Mouse (Mus musculus) heart, postnatal 0 days (tissue): Measurements from ENCODE around the gene Olfr750. TPM values are rescaled to one million over a fixed set of nuclear protein-coding genes. Genes with fewer than 3 reads are reported as not detected.

Source experiments
- ATAC-seq: fragments of 200-750 bp; cut with Nextera tagmentation; 2 replicates; pipeline ENCODE4 v1.8.0; 2017; ENCODE audit warnings: low read depth, moderate number of reproducible peaks, moderate library complexity; ENCODE audit not compliant: insufficient read depth
- DNase-seq: peaks from one replicate; pipeline ENCODE4 v3.0.0-alpha.2; 2016; ENCODE audit warnings: low spot score
- H3K27ac ChIP-seq: fragments of 300-500 bp; sonication (generic); 2 replicates; pipeline ENCODE4 v1.5.1; 2014; ENCODE audit warnings: low read depth, mild to moderate bottlenecking
- H3K27me3 ChIP-seq: fragments of 300-500 bp; sonication (generic); 2 replicates; pipeline ENCODE4 v1.6.1; 2014; ENCODE audit warnings: low read length, mixed read lengths; ENCODE audit not compliant: control insufficient read depth, insufficient read depth
- H3K36me3 ChIP-seq: fragments of 300-500 bp; sonication (generic); replicated peaks from 2 replicates; pipeline ENCODE4 v1.6.1; 2014; ENCODE audit warnings: low read length, mixed read lengths; ENCODE audit not compliant: control insufficient read depth, insufficient read depth
- H3K4me1 ChIP-seq: fragments of 300-500 bp; sonication (generic); 2 replicates; pipeline ENCODE4 v1.6.1; 2014; ENCODE audit warnings: antibody characterized with exemption; ENCODE audit not compliant: control insufficient read depth, insufficient read depth
- H3K4me2 ChIP-seq: fragments of 300-500 bp; sonication (generic); 2 replicates; pipeline ENCODE4 v1.6.1; 2014; ENCODE audit warnings: low read depth, mild to moderate bottlenecking, low read length, moderate library complexity
- H3K4me3 ChIP-seq: fragments of 300-500 bp; sonication (generic); 2 replicates; pipeline ENCODE4 v1.5.1; 2014; ENCODE audit warnings: low read depth, low read length
- H3K9ac ChIP-seq: fragments of 300-500 bp; sonication (generic); replicated peaks from 2 replicates; pipeline ENCODE4 v1.6.1; 2014; ENCODE audit warnings: low read depth, low read length, mixed read lengths
- H3K9me3 ChIP-seq: fragments of 300-500 bp; sonication (generic); replicated peaks from 2 replicates; pipeline ENCODE4 v1.6.1; 2016; ENCODE audit warnings: low read length; ENCODE audit not compliant: control insufficient read depth
- CTCF ChIP-seq: IDR thresholded peaks from 2 replicates; pipeline ENCODE4 v1.5.1; 2016; ENCODE audit warnings: antibody characterized with exemption, control low read depth, low read depth
- EP300 ChIP-seq: IDR thresholded peaks from 2 replicates; pipeline ENCODE4 v1.6.1; 2016; ENCODE audit warnings: antibody characterized with exemption, low read depth
- WGBS: fragments of 180-500 bp; shearing (Covaris S2); extraction: QIAGEN DNeasy Blood & Tissue Kit; methylation state at CpG from one replicate; pipeline ENCODE4 v1.1.7; 2014; 5-methylcytosine and 5-hydroxymethylcytosine counted together
- polyA plus RNA-seq: library from polyadenylated mRNA; unstranded; fragments of >200 nt; fragmentation: Nextera tagmentation; extraction: Ambion mirVana; gene quantifications from 2 replicates; pipeline ENCODE4 v1.2.1, GENCODE M21; 2015
- total RNA-seq: library from RNA; depleted of rRNA; stranded (reverse); fragments of >200 nt; gene quantifications from 2 replicates; pipeline ENCODE4 v1.2.3, GENCODE M21; 2014; ENCODE audit warnings: low replicate concordance; rRNA removed

Gene Olfr750
- total and polyA plus RNA-seq, 2 experiments from 2014 or later, result not detected

GRCm38 (mm10) chr14:51024820-51025219, 49.4 kb downstream of the Olfr750 start:
- DNase-seq (no peak), ATAC-seq (no peak)
- Histone ChIP-seq H3K36me3 (no peaks in the 10 kb centered on the region), H3K9ac (no peak overlapping the region), H3K4me1 (no peaks in the 10 kb centered on the region), H3K27me3 (no peaks in the 10 kb centered on the region), H3K4me2 (no peak overlapping the region), H3K27ac (no peak overlapping the region), H3K4me3 (no peak overlapping the region), H3K9me3 (0 out of 2 replicates have a peak, but pooled peaks cover 3% of the 10 kb centered on the region)
- 81% methylated on average over 1 of the region's 1 CpGs for WGBS
- TF ChIP-seq CTCF (no peak), EP300 (no peak)

- Histone ChIP-seq H3K27ac (no peak overlapping the region), H3K36me3 (no peaks in the 10 kb centered on the region), H3K4me1 (no peaks in the 10 kb centered on the region), H3K9ac (no peak overlapping the region), H3K27me3 (no peaks in the 10 kb centered on the region), H3K9me3 (0 out of 2 replicates have a peak, but pooled peaks cover 3% of the 10 kb centered on the region), H3K4me2 (no peak overlapping the region), H3K4me3 (no peak overlapping the region)
- WGBS, result 80% methylated on average over 4 of the region's 4 CpGs
- DNase-seq, result no peak
- TF ChIP-seq CTCF, result no peak
- no peak for TF ChIP-seq EP300
- ATAC-seq, result no peak
Observed at GRCm38 (mm10) chr14:51023457-51023856, 50.8 kb downstream of the Olfr750 start.

- WGBS, result 40% methylated on average over 3 of the region's 3 CpGs
- H3K9ac ChIP-seq, result no peak overlapping the region
- no peak overlapping the region for H3K4me3 ChIP-seq
- TF ChIP-seq CTCF (no peak), EP300 (no peak)
- H3K4me2 ChIP-seq, result no peak overlapping the region
- no peaks in the 10 kb centered on the region for H3K27me3 ChIP-seq
- peak overlapping the region; percentile 62; the same call in 1 of the 2 replicates for H3K27ac ChIP-seq
- ATAC-seq, result peak; percentile 68
- no peaks in the 10 kb centered on the region for H3K36me3 ChIP-seq
- 0 out of 2 replicates have a peak, but pooled peaks cover 3% of the 10 kb centered on the region for H3K9me3 ChIP-seq
- peak; percentile 54 for DNase-seq
- H3K4me1 ChIP-seq, result no peaks in the 10 kb centered on the region
Observed at GRCm38 (mm10) chr14:51017256-51017655, 57.0 kb downstream of the Olfr750 start.

Other genes with a start within 250 kb of the Olfr750 start
- gene Tep1, start 203.9 kb downstream of the Olfr750 start, total RNA-seq, result 10.8 and 29.3 TPM in 2 replicates
- 4.7 and 6.1 TPM in 2 replicates for gene Tep1, start 203.9 kb downstream of the Olfr750 start, polyA plus RNA-seq
- not detected in 2 replicates for gene Klhl33, start 176.9 kb downstream of the Olfr750 start, total RNA-seq
- 0.85 and 1.4 TPM in 2 replicates for gene Klhl33, start 176.9 kb downstream of the Olfr750 start, polyA plus RNA-seq
- gene Osgep, start 149.5 kb downstream of the Olfr750 start, total RNA-seq, result 81.8 and 106 TPM in 2 replicates
- gene Osgep, start 149.5 kb downstream of the Olfr750 start, polyA plus RNA-seq, result 93.3 and 96.6 TPM in 2 replicates
- gene Apex1, start 149.5 kb downstream of the Olfr750 start, total RNA-seq, result 44.3 and 52.7 TPM in 2 replicates
- gene Apex1, start 149.5 kb downstream of the Olfr750 start, polyA plus RNA-seq, result 70.3 and 77.2 TPM in 2 replicates
- gene Pip4p1, start 143.6 kb downstream of the Olfr750 start, total RNA-seq, result 16.6 and 39.0 TPM in 2 replicates
- gene Pip4p1, start 143.6 kb downstream of the Olfr750 start, polyA plus RNA-seq, result 20.4 and 24.8 TPM in 2 replicates
- 15.7 and 22.3 TPM in 2 replicates for gene Pnp, start 143.4 kb downstream of the Olfr750 start, total RNA-seq
- 20.5 and 22.2 TPM in 2 replicates for gene Pnp, start 143.4 kb downstream of the Olfr750 start, polyA plus RNA-seq
- gene Gm49342, start 129.9 kb downstream of the Olfr750 start, total RNA-seq, result 17.5 TPM in 1 of 2 replicates, not detected in the other
- not detected in 2 replicates for gene Gm49342, start 129.9 kb downstream of the Olfr750 start, polyA plus RNA-seq
- gene Pnp2, start 118.4 kb downstream of the Olfr750 start, total RNA-seq, result 0.46 TPM in 1 of 2 replicates, not detected in the other
- 0.27 TPM in 2 replicates for gene Pnp2, start 118.4 kb downstream of the Olfr750 start, polyA plus RNA-seq
- gene Rnase10, start 66.7 kb downstream of the Olfr750 start, total RNA-seq, result not detected in 2 replicates
- 0.32 and 0.38 TPM in 2 replicates for gene Rnase10, start 66.7 kb downstream of the Olfr750 start, polyA plus RNA-seq
- not detected in 2 replicates for gene Rnase9, start 32.6 kb downstream of the Olfr750 start, total RNA-seq
- gene Rnase9, start 32.6 kb downstream of the Olfr750 start, polyA plus RNA-seq, result not detected in 2 replicates
- not detected in 2 replicates for gene Rnase11, start 24.3 kb downstream of the Olfr750 start, total RNA-seq
- not detected in 2 replicates for gene Rnase11, start 24.3 kb downstream of the Olfr750 start, polyA plus RNA-seq
- not detected in 2 replicates for gene Rnase12, start 16.8 kb downstream of the Olfr750 start, total RNA-seq
- gene Rnase12, start 16.8 kb downstream of the Olfr750 start, polyA plus RNA-seq, result 0.40 TPM in 1 of 2 replicates, not detected in the other
- gene Rnase4, start 16.6 kb upstream of the Olfr750 start, total RNA-seq, result 53.3 and 58.1 TPM in 2 replicates
- 29.1 and 32.5 TPM in 2 replicates for gene Rnase4, start 16.6 kb upstream of the Olfr750 start, polyA plus RNA-seq
- 9.3 TPM in 1 of 2 replicates, not detected in the other for gene Ang, start 16.7 kb upstream of the Olfr750 start, total RNA-seq
- gene Ang, start 16.7 kb upstream of the Olfr750 start, polyA plus RNA-seq, result 2.6 and 2.9 TPM in 2 replicates
- gene Eddm3b, start 40.0 kb upstream of the Olfr750 start, total RNA-seq, result not detected in 2 replicates
- gene Eddm3b, start 40.0 kb upstream of the Olfr750 start, polyA plus RNA-seq, result not detected in 2 replicates
- not detected in 2 replicates for gene Rnase6, start 49.5 kb upstream of the Olfr750 start, total RNA-seq
- gene Rnase6, start 49.5 kb upstream of the Olfr750 start, polyA plus RNA-seq, result 0.63 and 0.81 TPM in 2 replicates
- gene Rnase1, start 72.3 kb upstream of the Olfr750 start, total RNA-seq, result not detected in 2 replicates
- gene Rnase1, start 72.3 kb upstream of the Olfr750 start, polyA plus RNA-seq, result 0.23 and 0.67 TPM in 2 replicates
- not detected in 2 replicates for gene Rnase2b, start 87.8 kb upstream of the Olfr750 start, total RNA-seq
- gene Rnase2b, start 87.8 kb upstream of the Olfr750 start, polyA plus RNA-seq, result not detected in 2 replicates
- not detected in 2 replicates for gene Ang2, start 124.7 kb upstream of the Olfr750 start, total RNA-seq
- gene Ang2, start 124.7 kb upstream of the Olfr750 start, polyA plus RNA-seq, result not detected in 2 replicates
- gene Ear14, start 129.0 kb upstream of the Olfr750 start, total RNA-seq, result not detected in 2 replicates
- not detected in 2 replicates for gene Ear14, start 129.0 kb upstream of the Olfr750 start, polyA plus RNA-seq
- not detected in 2 replicates for gene Rnase2a, start 181.7 kb upstream of the Olfr750 start, total RNA-seq
- not detected in 2 replicates for gene Rnase2a, start 181.7 kb upstream of the Olfr750 start, polyA plus RNA-seq